Mouse (Mus musculus) testis, adult 2 months (tissue): Measurements from ENCODE around the gene Trim45. TPM values are rescaled to one million over a fixed set of nuclear protein-coding genes. Genes with fewer than 3 reads are reported as not detected.

Source experiments
- H3K27ac ChIP-seq: fragments of 200-500 bp; 2 replicates; pipeline ENCODE4 v1.5.1; 2012; ENCODE audit warnings: low read depth, low read length; ENCODE audit not compliant: control insufficient read depth, insufficient read depth
- H3K27me3 ChIP-seq: fragments of 200-500 bp; 2 replicates; pipeline ENCODE4 v1.6.1; 2012; ENCODE audit warnings: mild to moderate bottlenecking, low read length, moderate library complexity; ENCODE audit not compliant: control insufficient read depth, insufficient read depth
- H3K36me3 ChIP-seq: fragments of 200-500 bp; 2 replicates; pipeline ENCODE4 v1.6.1; 2012; ENCODE audit warnings: mild to moderate bottlenecking, low read length; ENCODE audit not compliant: control insufficient read depth, insufficient read depth
- H3K4me1 ChIP-seq: fragments of 200-500 bp; 2 replicates; pipeline ENCODE4 v1.6.1; 2012; ENCODE audit warnings: low read length; ENCODE audit not compliant: control insufficient read depth, insufficient read depth
- H3K4me3 ChIP-seq: fragments of 200-500 bp; 2 replicates; pipeline ENCODE4 v1.5.1; 2012; ENCODE audit warnings: low read depth, mild to moderate bottlenecking, low read length, moderate library complexity, mixed read lengths; ENCODE audit not compliant: control insufficient read depth
- CTCF ChIP-seq: fragments of 200-500 bp; IDR thresholded peaks from 2 replicates; pipeline ENCODE4 v1.5.1; 2012; ENCODE audit warnings: low read depth, mild to moderate bottlenecking, inconsistent platforms, low read length, moderate library complexity; ENCODE audit not compliant: control insufficient read depth, insufficient read depth, insufficient replicate concordance
- POLR2A ChIP-seq: fragments of 200-500 bp; IDR thresholded peaks from 2 replicates; pipeline ENCODE4 v1.6.1; 2012; ENCODE audit warnings: low read depth, mild to moderate bottlenecking, inconsistent platforms, low read length, moderate library complexity; ENCODE audit not compliant: control insufficient read depth
- polyA plus RNA-seq: library from polyadenylated mRNA; depleted of rRNA; stranded (reverse); fragments of >200 nt; gene quantifications from 2 replicates; pipeline ENCODE4 v1.2.3, GENCODE M21; 2012

Gene Trim45
- polyA plus RNA-seq, 1 experiment: 33.7 TPM

DNA sequence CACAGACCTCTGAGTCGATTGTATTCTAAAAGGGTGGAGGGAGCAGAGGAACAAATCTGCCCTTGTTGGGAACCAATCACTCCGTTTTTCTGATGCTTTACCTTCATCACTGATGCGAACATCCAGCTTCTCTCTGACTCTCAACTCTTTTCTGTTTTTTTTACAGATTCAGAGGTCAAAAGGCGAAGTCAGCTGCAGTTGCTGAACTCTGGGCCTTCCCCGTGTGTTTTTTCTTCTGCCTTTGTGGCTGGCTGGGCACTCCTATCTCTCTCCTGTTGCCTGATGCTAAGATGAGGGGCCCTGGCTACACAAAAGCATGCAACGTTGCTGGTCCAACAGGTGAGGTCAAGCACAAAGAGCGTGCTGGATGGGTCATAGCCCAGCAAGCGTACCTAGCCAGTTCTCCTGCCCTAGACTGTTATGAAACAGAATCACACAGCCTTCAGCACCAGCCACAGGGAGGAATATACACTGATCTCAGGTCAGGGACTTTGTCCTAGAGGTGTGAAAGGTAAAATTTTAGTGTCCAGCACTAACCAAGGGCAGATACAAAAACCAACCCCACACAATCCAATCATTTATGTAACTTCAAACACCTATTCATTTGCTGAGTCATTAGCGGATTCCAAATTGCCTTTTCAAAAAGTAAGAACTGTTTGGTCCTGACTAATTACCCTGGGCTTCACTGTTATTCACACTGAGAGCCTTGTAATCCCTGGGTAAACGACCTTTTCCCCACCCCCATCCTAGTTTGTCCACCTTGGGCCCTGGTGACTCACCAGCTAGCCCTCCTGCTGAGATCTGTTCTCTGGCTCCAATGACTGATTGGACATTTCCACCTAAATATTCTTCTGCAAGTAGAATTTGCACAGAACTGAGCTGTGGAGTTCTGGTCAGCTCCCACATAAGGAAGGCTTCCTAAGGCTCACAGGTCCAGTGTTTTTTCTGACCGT, 29.3 kb upstream of the Trim45 start:
- Histone ChIP-seq H3K4me1 (no peaks in the 10 kb centered on the region), H3K4me3 (no peak overlapping the region), H3K36me3 (no peaks in the 10 kb centered on the region), H3K27ac (no peak overlapping the region), H3K27me3 (no peaks in the 10 kb centered on the region)
- TF ChIP-seq CTCF: no peak
- no peak for TF ChIP-seq POLR2A

DNA sequence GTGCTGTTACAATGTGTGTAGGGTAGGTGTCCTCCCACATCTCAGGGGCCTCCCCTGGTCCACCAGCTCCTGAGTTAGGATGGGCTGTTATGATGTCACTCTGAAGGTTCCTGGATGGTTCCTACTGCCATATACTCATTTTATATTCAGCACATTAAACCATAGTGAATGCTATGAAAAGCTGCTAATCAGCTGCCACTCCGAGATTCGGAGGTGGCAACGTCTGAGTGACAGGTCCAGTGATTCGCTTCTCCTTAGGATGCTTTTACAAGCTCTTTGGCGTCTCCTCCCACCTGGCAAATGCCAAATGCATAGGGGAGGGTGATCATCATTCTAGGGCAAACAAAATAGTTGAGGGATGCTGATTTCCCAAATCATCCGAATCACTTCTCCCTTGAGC, 26.5 kb upstream of the Trim45 start:
- Histone ChIP-seq H3K36me3 (no peaks in the 10 kb centered on the region), H3K4me1 (no peaks in the 10 kb centered on the region), H3K27ac (no peak overlapping the region), H3K27me3 (no peaks in the 10 kb centered on the region), H3K4me3 (no peak overlapping the region)
- TF ChIP-seq POLR2A (no peak), CTCF (no peak)

DNA sequence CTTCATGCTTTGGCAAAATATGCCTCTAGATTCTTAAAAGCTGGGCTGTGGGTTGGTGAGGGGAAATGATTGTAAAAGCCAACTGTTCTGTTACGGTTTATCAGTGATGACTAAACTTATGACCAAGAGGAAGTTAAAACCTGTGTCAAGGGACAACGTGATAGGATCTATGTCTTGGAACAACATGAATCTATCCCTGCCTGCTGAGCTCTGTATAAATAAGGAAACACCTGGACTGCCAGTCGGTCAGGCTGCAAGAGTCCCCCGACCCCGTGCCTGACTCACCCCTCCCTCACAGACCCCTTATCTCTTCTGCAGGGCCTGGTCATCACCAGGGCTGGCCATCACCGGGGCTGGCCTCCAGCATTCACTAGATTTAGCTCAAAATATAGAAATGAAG, 15.9 kb upstream of the Trim45 start:
- no peak overlapping the region for H3K4me3 ChIP-seq
- no peaks in the 10 kb centered on the region for H3K4me1 ChIP-seq
- TF ChIP-seq CTCF: no peak
- TF ChIP-seq POLR2A: no peak
- no peaks in the 10 kb centered on the region for H3K36me3 ChIP-seq
- H3K27ac ChIP-seq: no peak overlapping the region
- H3K27me3 ChIP-seq: no peaks in the 10 kb centered on the region

DNA sequence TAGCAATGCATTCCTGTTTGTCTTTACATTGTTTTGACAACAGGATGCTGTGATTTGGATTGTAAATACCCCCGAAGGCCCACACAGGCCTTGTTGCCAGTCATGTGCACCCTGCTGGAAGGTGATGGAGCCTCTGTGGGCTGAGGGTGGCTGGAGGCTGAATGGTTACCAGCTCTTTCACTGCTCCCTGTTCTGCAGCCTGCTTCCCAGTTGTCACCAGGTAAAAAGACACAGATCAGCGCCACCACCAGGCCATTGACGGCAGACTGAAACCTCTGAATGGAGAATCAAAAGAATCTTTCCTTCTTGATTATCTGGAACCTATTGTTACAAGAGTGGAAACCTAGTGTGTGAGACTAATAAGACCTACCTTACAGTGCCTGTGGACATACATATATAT, 15.1 kb upstream of the Trim45 start:
- TF ChIP-seq CTCF (peak; percentile 23; the same call in 1 of the 2 replicates), POLR2A (no peak)
- H3K27ac ChIP-seq: no peak overlapping the region
- no peak overlapping the region for H3K4me3 ChIP-seq
- no peaks in the 10 kb centered on the region for H3K27me3 ChIP-seq
- no peaks in the 10 kb centered on the region for H3K4me1 ChIP-seq
- H3K36me3 ChIP-seq: no peaks in the 10 kb centered on the region

DNA sequence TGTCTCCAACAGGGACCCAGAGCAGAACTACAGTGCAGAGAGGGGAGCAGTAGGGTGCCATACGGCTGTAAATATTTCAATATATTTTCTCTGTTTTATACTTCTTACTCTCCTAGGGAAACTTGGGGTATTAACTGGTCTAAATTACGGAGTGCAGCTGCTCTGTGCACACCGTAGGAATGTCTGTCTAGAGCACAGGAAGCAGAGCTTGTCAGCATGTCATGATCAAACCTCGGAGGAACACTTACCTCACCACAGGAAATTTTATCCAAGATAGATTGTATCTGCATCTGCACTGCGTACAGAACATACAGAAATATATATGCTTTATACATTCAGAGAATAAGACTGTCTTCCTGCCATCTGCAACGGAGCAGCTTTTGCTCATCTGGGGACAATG, 13.4 kb upstream of the Trim45 start:
- Histone ChIP-seq H3K4me3 (no peak overlapping the region), H3K27ac (no peak overlapping the region), H3K36me3 (no peaks in the 10 kb centered on the region), H3K27me3 (no peaks in the 10 kb centered on the region), H3K4me1 (no peaks in the 10 kb centered on the region)
- TF ChIP-seq CTCF (no peak), POLR2A (no peak)

DNA sequence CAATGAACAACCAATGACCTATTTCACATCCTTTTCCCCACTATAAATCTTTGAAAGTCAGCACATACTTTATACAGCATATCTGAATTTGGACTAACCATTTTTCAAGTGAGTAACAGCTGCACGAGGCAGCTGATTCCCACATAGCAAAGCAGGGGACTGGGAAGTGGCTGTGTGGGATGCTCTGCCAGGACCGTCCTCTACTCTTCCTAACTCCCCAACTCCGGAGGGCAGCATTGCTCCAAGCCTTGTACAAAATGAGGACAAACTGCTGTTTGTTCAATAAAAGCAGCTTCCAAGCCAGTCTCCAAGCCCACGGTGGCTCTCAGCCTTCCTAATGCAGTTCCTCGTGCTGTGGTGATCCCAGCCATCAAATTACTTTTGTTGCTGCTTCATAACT, 11.4 kb upstream of the Trim45 start:
- Histone ChIP-seq H3K4me1 (no peaks in the 10 kb centered on the region), H3K36me3 (no peaks in the 10 kb centered on the region), H3K27me3 (no peaks in the 10 kb centered on the region), H3K4me3 (no peak overlapping the region), H3K27ac (no peak overlapping the region)
- TF ChIP-seq POLR2A (no peak), CTCF (no peak)

DNA sequence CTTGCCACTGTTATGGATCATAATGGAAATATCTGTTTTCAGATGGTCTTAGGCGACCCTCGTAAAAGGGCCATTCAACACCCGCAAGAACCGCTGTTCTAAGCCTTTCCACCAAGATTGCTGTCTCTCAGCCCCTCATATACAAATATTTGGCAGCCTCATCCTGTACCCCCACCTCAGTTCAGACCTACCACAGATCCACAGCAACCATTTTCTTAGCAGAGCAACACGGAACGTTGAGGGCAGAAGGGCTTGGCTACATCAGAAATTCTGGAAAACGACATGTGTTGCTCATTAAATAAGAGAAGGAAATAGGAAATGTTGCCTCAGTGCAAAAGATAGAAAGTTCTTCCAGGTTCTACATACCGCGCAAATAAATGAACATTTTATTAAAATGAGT, 11.0 kb upstream of the Trim45 start:
- Histone ChIP-seq H3K4me3 (no peak overlapping the region), H3K36me3 (no peaks in the 10 kb centered on the region), H3K27me3 (no peaks in the 10 kb centered on the region), H3K4me1 (no peaks in the 10 kb centered on the region), H3K27ac (no peak overlapping the region)
- TF ChIP-seq CTCF: no peak
- TF ChIP-seq POLR2A: no peak
